Mouse (Mus musculus) liver, postnatal 0 days (tissue): ENCODE measurements around the gene Pepd.

Source experiments
- CTCF ChIP-seq: sonication (generic); IDR thresholded peaks from 2 replicates; pipeline ENCODE4 v1.5.1; 2016; ENCODE audit warnings: antibody characterized with exemption, low read depth
- EP300 ChIP-seq: IDR thresholded peaks from 2 replicates; pipeline ENCODE4 v1.6.1; 2016; ENCODE audit warnings: antibody characterized with exemption, low read depth, mild to moderate bottlenecking

DNA sequence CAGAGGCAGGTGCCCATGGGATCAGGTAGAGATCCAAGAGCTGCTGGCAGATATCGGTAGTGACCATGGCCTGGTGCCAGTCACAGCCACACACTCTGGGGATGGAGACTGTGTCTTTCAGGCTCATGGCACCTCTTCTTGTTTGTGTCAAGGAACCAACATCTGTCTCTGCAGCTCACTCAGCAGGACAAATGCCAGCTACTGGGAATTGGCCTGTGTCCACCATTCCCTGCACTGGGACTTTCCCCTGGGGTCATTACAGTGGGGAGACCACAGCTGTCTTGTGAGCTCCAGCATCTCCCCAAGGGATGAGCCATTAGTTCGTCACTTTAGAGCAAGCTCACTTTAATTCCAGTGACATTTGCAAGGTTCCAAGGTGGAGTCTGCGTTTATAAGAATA, 43.1 kb downstream of the Pepd start:
- TF ChIP-seq CTCF: no peak
- TF ChIP-seq EP300: no peak
